20 mouse cellular contexts compared by ENCODE assay signal in the genomic region with DNA sequence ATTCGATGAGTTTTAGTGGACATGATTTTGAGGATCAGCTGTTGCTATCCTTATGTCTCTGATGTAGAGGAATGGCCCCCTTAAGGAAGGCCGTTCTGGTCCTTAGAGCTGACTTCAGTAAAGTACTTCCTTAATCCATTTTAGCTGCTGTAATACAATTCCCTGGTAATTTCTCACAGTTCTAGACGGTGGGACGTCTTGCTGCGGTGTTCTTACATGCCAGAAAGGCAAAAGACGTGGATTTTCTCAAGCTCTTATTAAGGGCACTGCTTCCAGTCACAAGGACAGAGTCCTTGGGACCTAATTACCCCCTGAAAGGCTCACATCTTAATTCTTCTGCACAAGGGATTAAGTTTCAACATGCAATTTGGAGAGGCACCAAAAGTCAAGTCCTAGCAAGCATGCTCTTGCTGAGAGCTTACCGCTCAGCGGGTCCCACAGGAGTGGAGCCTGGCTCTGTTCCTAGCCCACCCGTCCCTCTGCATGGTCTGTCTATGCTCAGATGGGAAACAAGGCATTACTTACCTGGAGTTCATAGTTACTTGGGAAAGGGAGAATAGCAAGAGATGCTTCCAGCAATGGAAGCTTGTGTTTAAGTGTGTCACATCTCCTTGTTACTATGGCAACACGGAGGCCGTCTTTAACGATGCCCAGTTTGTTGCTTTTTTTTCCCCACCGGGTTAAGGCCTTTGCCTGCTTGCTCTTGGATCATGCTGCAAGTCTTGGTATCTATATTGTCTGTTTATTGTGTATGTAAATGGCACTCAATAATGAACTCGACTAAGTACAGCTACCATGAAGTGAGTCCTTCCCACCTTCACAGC.
A peak's percentile ranks its signal among the peaks of the same experiment; 100 is the strongest.
DNase-seq lines count a peak whose midpoint lies in the region; ATAC-seq and TF ChIP-seq lines count a peak whose summit lies in the region.
"Had no signal": no experiment of that assay in that cellular context is flagged by ENCODE, and none has a peak within 500 bp of the region (broad histone marks: within the 10 kb centered on the region; RNA-seq: fewer than 3 reads in every experiment).

No protein-coding gene starts in this region.

- 52% methylated on average over 14 of the region's 14 CpGs for WGBS in forebrain, embryonic 14.5 days
- WGBS in forebrain, embryonic 13.5 days, result 58% methylated on average over 14 of the region's 14 CpGs
- 51% methylated on average over 14 of the region's 14 CpGs for WGBS in limb, embryonic 14.5 days
- WGBS in limb, embryonic 10.5 days, result 81% methylated on average over 14 of the region's 14 CpGs

- no peak overlapping the region for H3K27ac ChIP-seq in forebrain, embryonic 14.5 days (ENCODE audit: low read depth, low read length)
- H3K27ac ChIP-seq in forebrain, embryonic 13.5 days, result no peak overlapping the region
- H3K27ac ChIP-seq in limb, embryonic 14.5 days (replicated peaks; ENCODE audit: low read depth, low read length), result no peak overlapping the region
- H3K27ac ChIP-seq in limb, embryonic 10.5 days, result no peak overlapping the region
- H3K27ac ChIP-seq: heart, embryonic 13.5 days; intestine, embryonic 15.5 days had no signal

- no peak overlapping the region for H3K4me3 ChIP-seq in forebrain, embryonic 14.5 days (ENCODE audit: low read depth, low read length)
- H3K4me3 ChIP-seq in forebrain, embryonic 13.5 days, result no peak overlapping the region
- H3K4me3 ChIP-seq in limb, embryonic 14.5 days (replicated peaks; ENCODE audit: low read length), result no peak overlapping the region
- H3K4me3 ChIP-seq in limb, embryonic 10.5 days, result no peak overlapping the region
- H3K4me3 ChIP-seq: heart, embryonic 13.5 days; intestine, embryonic 15.5 days had no signal

- no peaks in the 10 kb centered on the region for H3K9me3 ChIP-seq in forebrain, embryonic 14.5 days (replicated peaks; ENCODE audit: control insufficient read depth, low read length)
- H3K9me3 ChIP-seq in forebrain, embryonic 13.5 days (replicated peaks), result no peaks in the 10 kb centered on the region
- no peaks in the 10 kb centered on the region for H3K9me3 ChIP-seq in limb, embryonic 14.5 days (ENCODE audit: control insufficient read depth, low read length)
- H3K9me3 ChIP-seq in limb, embryonic 10.5 days (replicated peaks), result no peaks in the 10 kb centered on the region
- H3K9me3 ChIP-seq: heart, embryonic 13.5 days; intestine, embryonic 15.5 days had no signal

- H3K4me2 ChIP-seq in forebrain, embryonic 14.5 days (ENCODE audit: low read length), result no peak overlapping the region
- H3K4me2 ChIP-seq in forebrain, embryonic 13.5 days, result no peak overlapping the region
- no peak overlapping the region for H3K4me2 ChIP-seq in limb, embryonic 14.5 days (replicated peaks; ENCODE audit: low read depth, low read length, severe bottlenecking)
- H3K4me2 ChIP-seq: heart, embryonic 13.5 days; intestine, embryonic 15.5 days had no signal

- H3K4me1 ChIP-seq in forebrain, embryonic 14.5 days (ENCODE audit: control insufficient read depth, insufficient read depth, low read length), result no peaks in the 10 kb centered on the region
- peaks cover 8% of the 10 kb centered on the region for H3K4me1 ChIP-seq in forebrain, embryonic 13.5 days
- H3K4me1 ChIP-seq in limb, embryonic 14.5 days (ENCODE audit: control insufficient read depth, insufficient read depth, low read length), result no peaks in the 10 kb centered on the region
- peaks cover 3% of the 10 kb centered on the region; the same call in 1 of the 2 replicates for H3K4me1 ChIP-seq in limb, embryonic 10.5 days
- H3K4me1 ChIP-seq: heart, embryonic 13.5 days; intestine, embryonic 15.5 days had no signal

- no peak overlapping the region for H3K9ac ChIP-seq in forebrain, embryonic 14.5 days (ENCODE audit: low read length)
- no peak overlapping the region for H3K9ac ChIP-seq in forebrain, embryonic 13.5 days
- no peak overlapping the region for H3K9ac ChIP-seq in limb, embryonic 14.5 days (ENCODE audit: low read depth, low read length, severe bottlenecking)
- H3K9ac ChIP-seq: heart, embryonic 13.5 days; intestine, embryonic 15.5 days had no signal

- peak; percentile 33 for DNase-seq in forebrain, embryonic 14.5 days (ENCODE audit: low spot score)
- DNase-seq in limb, embryonic 14.5 days (ENCODE audit: low spot score), result peak; percentile 26
- DNase-seq in limb, embryonic 10.5 days (ENCODE audit: low spot score), result no peak
- peak; percentile 55 for DNase-seq in brain, adult 2 months (ENCODE audit: low read depth, low spot score)
- peak; percentile 36 for DNase-seq in fat pad, adult 2 months (ENCODE audit: extremely low read depth, low read depth, low spot score)
- DNase-seq in right cerebral cortex, postnatal 4 days, result no peak
- DNase-seq: adrenal gland, postnatal 25 days; cerebellum, adult 11-12 months; cerebellum, adult 9-10 months; gastrocnemius, postnatal 14 days; heart, postnatal 36 days; kidney, adult 18-20 months had no signal

- no peaks in the 10 kb centered on the region for H3K36me3 ChIP-seq in forebrain, embryonic 14.5 days (ENCODE audit: control insufficient read depth, insufficient read depth, low read length)
- H3K36me3 ChIP-seq in forebrain, embryonic 13.5 days (ENCODE audit: poor library complexity, severe bottlenecking), result no peaks in the 10 kb centered on the region
- H3K36me3 ChIP-seq in limb, embryonic 14.5 days (ENCODE audit: control insufficient read depth, insufficient read depth, low read length), result no peaks in the 10 kb centered on the region
- H3K36me3 ChIP-seq in limb, embryonic 10.5 days, result no peaks in the 10 kb centered on the region
- H3K36me3 ChIP-seq: heart, embryonic 13.5 days; intestine, embryonic 15.5 days had no signal

- no peaks in the 10 kb centered on the region for H3K27me3 ChIP-seq in forebrain, embryonic 14.5 days (replicated peaks; ENCODE audit: control insufficient read depth, insufficient read depth, low read length)
- no peaks in the 10 kb centered on the region for H3K27me3 ChIP-seq in forebrain, embryonic 13.5 days
- no peaks in the 10 kb centered on the region for H3K27me3 ChIP-seq in limb, embryonic 14.5 days (ENCODE audit: control insufficient read depth, insufficient read depth, low read length)
- no peaks in the 10 kb centered on the region for H3K27me3 ChIP-seq in limb, embryonic 10.5 days (ENCODE audit: low read depth, poor library complexity, severe bottlenecking)
- H3K27me3 ChIP-seq: heart, embryonic 13.5 days; intestine, embryonic 15.5 days; Patski had no signal

- ATAC-seq in forebrain, embryonic 14.5 days, result no peak
- ATAC-seq in forebrain, embryonic 13.5 days, result no peak
- ATAC-seq in limb, embryonic 14.5 days (ENCODE audit: low FRiP score, low read depth), result no peak
- no peak for ATAC-seq in cerebellum, adult (ENCODE audit: insufficient number of reproducible peaks, low FRiP score, low TSS enrichment)
- ATAC-seq: activated CD4-positive, CD25-positive, alpha-beta regulatory T cell, adult 4 months; forebrain, embryonic 16.5 days; hindbrain, embryonic 16.5 days; intestine, embryonic 15.5 days; Patski had no signal

- TF ChIP-seq POLR2A in limb, embryonic 14.5 days (IDR thresholded peaks at IDR 0.05; ENCODE audit: borderline replicate concordance, extremely low read depth, insufficient read depth, insufficient read length), result no peak

Comparison
In these comparisons a context has a peak if more than half of its experiments do, and no peak if none do; other contexts are left out.
1. DNase-seq: peak in forebrain, embryonic 14.5 days (single experiment), limb, embryonic 14.5 days (single experiment), brain, adult 2 months (single experiment) and fat pad, adult 2 months (single experiment); none in limb, embryonic 10.5 days (single experiment) and right cerebral cortex, postnatal 4 days (single experiment).